Mouse (Mus musculus): ENCODE results near the gene Tor1a.

DNA sequence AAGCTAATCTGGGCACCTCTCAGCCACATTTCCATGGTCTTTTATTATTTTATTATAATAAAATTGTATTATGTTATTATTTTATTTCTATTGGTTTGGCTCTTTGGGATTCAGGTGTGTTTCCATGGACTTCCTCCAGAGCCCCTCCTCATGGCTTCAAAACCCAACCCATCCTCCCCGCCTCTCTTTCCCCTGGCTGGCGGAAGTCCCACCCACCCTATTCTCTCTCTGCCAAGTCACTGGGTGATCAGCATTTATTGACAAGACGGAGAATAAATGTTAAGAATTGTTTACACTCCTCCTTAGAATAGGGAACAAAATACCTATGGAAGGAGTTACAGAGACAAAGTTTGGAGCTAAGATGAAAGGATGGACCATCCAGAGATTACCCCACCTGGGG lies 30.9 kb downstream of the Tor1a start:
- TF ChIP-seq MYOD1 (IDR thresholded peaks at IDR 0.05; ENCODE audit: control insufficient read depth in 1 of 3, insufficient read length in 2 of 3, low read depth in 2 of 3) (no peak), POLR2A (IDR thresholded peaks at IDR 0.05; ENCODE audit: insufficient read length, low read depth) (no peak), MAX (IDR thresholded peaks at IDR 0.05; ENCODE audit: low read depth) (no peak), REST (IDR thresholded peaks at IDR 0.05; ENCODE audit: insufficient read depth, insufficient read length) (no peak), TCF12 (IDR thresholded peaks at IDR 0.05; ENCODE audit: insufficient read depth, poor library complexity, severe bottlenecking) (no peak), MYOG (IDR thresholded peaks at IDR 0.05; ENCODE audit: control insufficient read depth in 1 of 3, insufficient read depth in 1 of 3, insufficient read length in 2 of 3, low read depth in 2 of 3) (no peak), USF1 (IDR thresholded peaks at IDR 0.05; ENCODE audit: low read depth) (no peak), E2F4 (IDR thresholded peaks at IDR 0.05; ENCODE audit: insufficient read depth) (no peak)
